Mouse (Mus musculus) embryonic stem cell, embryonic (primary cell): ENCODE data around the gene Cdkn1a.
"Not testable (repeated sequence)": the region's sequence is repeated elsewhere in the genome, so short reads cannot be mapped to it uniquely, and the experiment has no call there.

Source experiments
- CTCF ChIA-PET, 4 experiments: fragments of 300-600 bp in 2 of 4; fragments of 350-600 bp in 2 of 4; sonication (Branson Sonifier 250); formaldehyde crosslinking; loops; one replicate each; lab custom pipeline; 2022; ENCODE audit warnings: inconsistent platforms in 2 of 4; lab: Charles Lee
- POLR2A ChIA-PET, 4 experiments: fragments of 300-600 bp in 2 of 4; fragments of 350-600 bp in 2 of 4; sonication (Branson Sonifier 250); formaldehyde crosslinking; loops; one replicate each; lab custom pipeline; 2022; ENCODE audit warnings: antibody characterized with exemption in 4 of 4, inconsistent platforms in 1 of 4; lab: Charles Lee

Cdkn1a gene

DNA sequence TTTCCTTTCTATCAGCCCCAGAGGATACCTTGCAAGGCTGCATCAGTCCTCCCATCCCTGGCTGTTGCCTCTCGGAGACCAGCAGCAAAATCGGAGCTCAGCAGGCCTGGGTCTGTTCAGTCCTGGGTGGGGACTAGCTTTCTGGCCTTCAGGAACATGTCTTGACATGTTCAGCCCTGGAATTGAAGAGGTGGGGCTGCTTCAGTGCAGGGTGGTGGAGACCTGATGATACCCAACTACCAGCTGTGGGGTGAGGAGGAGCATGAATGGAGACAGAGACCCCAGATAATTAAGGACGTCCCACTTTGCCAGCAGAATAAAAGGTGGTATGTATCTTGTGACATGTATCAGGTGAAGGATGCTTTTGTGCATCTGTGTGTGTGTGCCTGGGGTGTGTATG lies at the start of gene Cdkn1a:
Cdkn1a (plus strand) TSS at position 201 of the 400 bp plus-strand sequence.
- ChIA-PET CTCF (interaction anchor here in 3 of 4 experiments (0.6 to 1.6 kb wide), 9 partner anchors 17 to 694 kb away, joined by 3 to 12 read pairs (median 3); no protein-coding TSS in a partner anchor), POLR2A (interaction anchor here (0.6 to 37.5 kb wide), 60 partner anchors 9 to 303 kb away, joined by 3 to 2765 read pairs (median 6); partner anchors contain the start of genes Mtch1 (in 3 of the 4), Srsf3 (in 3 of the 4) and Stk38 (in 2 of the 4))

DNA sequence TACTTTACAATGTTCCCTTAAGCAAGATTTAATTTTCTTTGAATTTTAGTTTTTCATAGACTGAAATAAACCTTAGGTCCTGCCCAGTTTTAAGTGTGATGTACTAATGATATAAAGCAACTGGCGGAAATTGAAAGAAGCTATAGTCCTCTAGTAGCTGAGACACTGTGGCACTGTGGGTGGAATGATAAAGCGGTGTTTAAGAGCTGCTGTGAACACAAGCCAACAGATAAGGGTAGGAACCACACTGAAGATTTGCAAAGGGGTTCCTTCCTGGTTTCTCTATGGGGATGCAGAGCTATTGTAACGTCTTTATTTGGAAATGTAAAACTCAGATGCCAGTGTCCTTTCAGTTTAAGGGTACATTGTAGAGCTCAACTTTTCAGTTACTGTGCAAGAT lies 49.1 kb upstream of the Cdkn1a start:
- POLR2A ChIA-PET, result interaction anchor here in 3 of 4 experiments (0.6 to 40.2 kb wide), 22 partner anchors 7 to 659 kb away, joined by 3 to 2765 read pairs (median 14); partner anchors contain the start of genes Srsf3 (in 3 of the 3), Cdkn1a (in 2 of the 3) and Stk38 (in 1 of the 3)

DNA sequence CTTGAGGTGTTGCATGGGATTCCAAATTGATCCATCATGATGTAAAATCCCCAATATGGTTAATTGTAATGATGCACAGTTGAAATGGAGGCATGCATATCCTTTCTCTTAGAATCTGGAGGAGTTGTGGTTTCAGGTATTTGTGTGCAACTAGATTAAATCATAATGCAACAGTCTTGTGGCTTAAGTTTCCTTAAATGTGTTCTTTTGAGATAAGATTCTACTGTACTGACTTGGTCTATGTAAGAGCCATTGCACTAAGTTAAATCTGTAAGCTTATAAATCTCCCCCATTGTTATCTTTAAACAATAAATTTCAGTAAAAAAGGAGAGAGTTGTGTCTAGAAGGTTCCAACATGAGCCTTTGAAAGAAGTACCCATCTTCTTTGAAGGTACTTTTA lies 48.2 kb upstream of the Cdkn1a start:
- CTCF ChIA-PET, result interaction anchor here in 1 of 4 experiments (0.6 kb wide), 1 partner anchor 259 kb away, joined by 6 read pairs; no protein-coding TSS in a partner anchor
- POLR2A ChIA-PET, result interaction anchor here in 3 of 4 experiments (0.8 to 40.2 kb wide), 20 partner anchors 8 to 226 kb away, joined by 3 to 2765 read pairs (median 28); partner anchors contain the start of genes Srsf3 (in 3 of the 3), Cdkn1a (in 2 of the 3), BC004004 (in 1 of the 3) and Stk38 (in 1 of the 3)

More for the DNA sequence above, 49.1 kb upstream of the Cdkn1a start:
- CTCF ChIA-PET, result not testable (repeated sequence)

DNA sequence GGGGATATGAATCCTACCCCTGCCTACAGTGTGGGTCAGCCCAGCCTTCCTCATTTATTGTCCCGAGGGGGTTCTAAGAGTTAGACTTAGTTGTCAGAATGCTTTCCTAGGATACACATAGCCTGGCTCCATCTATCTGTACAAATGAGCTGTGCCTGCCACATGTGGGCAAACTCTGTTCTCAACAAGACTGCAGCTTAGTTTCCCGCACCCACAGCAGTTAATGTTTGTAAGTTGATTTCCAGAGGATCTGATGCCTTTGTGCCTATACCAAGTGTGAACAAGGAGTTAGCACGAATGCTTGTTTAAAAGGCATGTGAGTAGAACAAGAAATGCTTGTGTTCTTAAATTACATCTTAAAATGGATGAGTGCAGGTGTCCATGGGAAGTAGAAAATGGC lies 47.2 kb upstream of the Cdkn1a start:
- POLR2A ChIA-PET, result interaction anchor here (0.5 to 40.2 kb wide), 39 partner anchors 9 to 414 kb away, joined by 3 to 2765 read pairs (median 8); partner anchors contain the start of genes Srsf3 (in 4 of the 4), Stk38 (in 3 of the 4), Cdkn1a (in 2 of the 4) and BC004004 (in 1 of the 4)

DNA sequence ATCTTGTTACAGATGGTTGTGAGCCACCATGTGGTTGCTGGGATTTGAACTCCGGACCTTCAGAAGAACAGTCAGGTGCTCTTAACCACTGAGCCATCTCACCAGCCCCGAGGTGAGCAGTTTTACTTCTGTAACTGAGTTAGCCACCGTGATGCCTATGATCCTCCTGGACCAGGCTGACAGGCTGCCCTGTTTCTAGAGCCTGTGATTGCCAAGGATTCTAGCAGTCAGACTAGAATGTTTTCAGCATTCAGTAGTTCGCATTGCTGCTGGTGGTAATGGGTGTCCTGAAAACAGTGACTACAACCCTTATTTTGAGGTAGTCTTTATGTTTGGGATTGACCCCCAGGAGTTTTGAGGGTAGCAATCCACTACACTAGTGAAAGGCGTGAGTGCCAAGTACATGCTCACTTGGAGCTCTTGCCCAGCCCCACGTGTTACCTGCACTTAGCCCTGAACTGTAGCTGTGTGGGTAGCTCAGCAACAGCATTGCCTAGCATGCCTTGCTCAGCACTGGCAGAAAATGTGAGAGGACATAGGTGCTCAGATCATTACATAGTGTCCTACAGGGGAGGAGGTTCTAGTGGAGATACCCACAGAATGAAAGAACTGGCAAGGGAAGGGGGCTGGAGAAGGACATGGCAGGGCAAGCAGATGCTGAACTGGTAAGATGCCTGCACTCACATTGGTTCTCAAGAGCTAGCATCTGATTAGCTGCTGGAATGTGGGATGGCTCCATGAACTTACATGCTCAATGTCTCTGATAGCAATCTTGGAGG lies 46.4 kb upstream of the Cdkn1a start:
- POLR2A ChIA-PET, result interaction anchor here (0.5 to 40.2 kb wide), 75 partner anchors 7 to 499 kb away, joined by 3 to 2765 read pairs (median 5); partner anchors contain the start of genes Srsf3 (in 3 of the 4), Stk38 (in 3 of the 4) and Cdkn1a (in 2 of the 4)
- CTCF ChIA-PET, result interaction anchor here (0.6 to 3.5 kb wide), 31 partner anchors 10 to 420 kb away, joined by 3 to 33 read pairs (median 4); partner anchors contain the start of genes BC004004 (in 1 of the 4) and Cdkn1a (in 1 of the 4)

More for the DNA sequence above, 47.2 kb upstream of the Cdkn1a start:
- CTCF ChIA-PET, result interaction anchor here in 3 of 4 experiments (1.3 to 3.5 kb wide), 6 partner anchors 15 to 202 kb away, joined by 3 to 33 read pairs (median 7); no protein-coding TSS in a partner anchor

DNA sequence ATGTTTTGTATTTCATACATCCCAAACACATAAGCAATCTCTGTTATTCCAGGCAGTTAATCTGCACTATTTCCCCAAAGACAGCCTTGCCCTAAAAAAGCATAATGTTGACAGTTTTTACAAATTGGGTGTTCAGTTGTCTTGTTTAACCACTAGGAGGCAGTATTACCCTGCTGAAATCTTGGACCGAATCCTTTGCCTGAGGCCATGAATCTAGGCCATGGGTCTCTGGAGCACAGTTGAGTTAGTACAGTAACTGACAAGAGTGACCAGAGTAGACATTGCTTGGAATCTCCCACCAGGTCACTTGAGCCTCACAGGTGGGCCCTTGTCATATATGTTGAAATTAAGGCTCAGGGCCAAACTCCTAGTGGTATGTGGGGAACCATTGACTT lies 45.9 kb upstream of the Cdkn1a start:
- ChIA-PET CTCF (interaction anchor here (0.6 to 3.5 kb wide), 31 partner anchors 10 to 419 kb away, joined by 3 to 33 read pairs (median 4); partner anchors contain the start of genes BC004004 (in 1 of the 4), Cdkn1a (in 1 of the 4) and Srsf3 (in 1 of the 4)), POLR2A (interaction anchor here (0.6 to 40.2 kb wide), 74 partner anchors 8 to 498 kb away, joined by 3 to 2765 read pairs (median 5); partner anchors contain the start of genes Srsf3 (in 3 of the 4), Cdkn1a (in 2 of the 4) and Stk38 (in 2 of the 4))

DNA sequence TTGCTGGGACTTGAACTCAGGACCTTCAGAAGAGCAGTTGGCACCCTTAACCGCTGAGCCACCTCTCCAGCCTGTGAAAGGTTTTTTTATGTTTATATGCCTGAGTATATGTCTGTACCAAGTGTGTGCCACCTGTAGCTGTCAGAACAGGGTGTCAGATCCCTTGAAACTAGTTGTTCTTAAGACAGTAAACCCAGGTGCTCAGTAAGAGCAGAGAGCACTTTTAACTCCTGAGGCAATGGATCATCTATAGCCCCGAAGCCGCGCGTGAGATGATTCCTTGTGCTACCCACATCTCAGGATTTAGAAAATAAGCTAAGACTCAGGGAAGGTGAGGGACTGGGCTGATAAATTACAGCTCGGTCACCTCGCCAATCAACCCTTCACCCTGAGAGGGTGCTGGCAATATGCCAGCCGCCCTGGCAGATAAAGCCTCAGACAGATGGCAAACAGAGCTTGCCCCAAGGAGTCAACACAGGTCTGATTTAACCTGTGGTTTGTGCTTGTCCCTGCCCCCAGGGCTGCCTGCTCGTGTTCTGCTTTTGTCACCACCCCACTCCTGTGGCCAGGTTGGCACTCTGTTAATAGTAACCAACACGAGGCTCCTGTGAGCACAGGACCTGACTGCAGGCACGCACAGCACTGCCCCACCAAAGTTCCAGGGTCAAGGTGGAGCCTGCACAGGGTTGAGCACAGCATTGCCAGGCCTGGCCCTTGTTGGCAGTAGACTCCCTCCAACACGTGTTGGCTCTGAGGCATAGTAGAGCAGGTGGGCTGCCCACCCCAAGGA lies 44.8 kb upstream of the Cdkn1a start:
- POLR2A ChIA-PET, result interaction anchor here (0.6 to 40.2 kb wide), 58 partner anchors 8 to 448 kb away, joined by 3 to 2765 read pairs (median 6); partner anchors contain the start of genes Srsf3 (in 3 of the 4), Cdkn1a (in 2 of the 4) and Stk38 (in 1 of the 4)
- CTCF ChIA-PET, result interaction anchor here (0.6 to 3.5 kb wide), 17 partner anchors 14 to 325 kb away, joined by 3 to 33 read pairs (median 5); partner anchors contain the start of genes BC004004 (in 1 of the 4), Cdkn1a (in 1 of the 4) and Srsf3 (in 1 of the 4)

DNA sequence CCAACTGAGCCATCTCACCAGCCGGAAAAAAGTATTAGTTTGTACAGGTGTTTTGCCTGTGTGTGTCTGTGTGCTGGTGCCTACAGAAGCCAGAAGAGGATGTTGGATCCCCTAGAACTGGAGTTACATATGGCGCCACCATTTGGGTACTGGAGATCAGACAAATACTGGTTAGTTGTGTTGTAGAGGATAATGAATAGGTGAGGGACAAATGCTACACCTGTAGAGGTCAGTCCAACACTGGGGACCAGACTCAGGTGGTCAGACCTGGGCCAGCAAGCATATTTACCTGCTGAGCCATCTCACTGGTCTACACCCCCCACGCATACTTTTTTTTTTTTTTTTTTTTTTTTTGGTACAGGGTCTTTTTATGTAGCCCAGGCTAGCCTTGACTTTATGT lies 43.9 kb upstream of the Cdkn1a start:
- ChIA-PET POLR2A (interaction anchor here (0.7 to 40.2 kb wide), 24 partner anchors 8 to 447 kb away, joined by 3 to 2765 read pairs (median 14); partner anchors contain the start of genes Cdkn1a (in 2 of the 4) and Srsf3 (in 2 of the 4)), CTCF (interaction anchor here in 3 of 4 experiments (0.8 to 1.3 kb wide), 3 partner anchors 49 to 314 kb away, joined by 3 read pairs; partner anchors contain the start of gene Fgd2 (in 1 of the 3))

DNA sequence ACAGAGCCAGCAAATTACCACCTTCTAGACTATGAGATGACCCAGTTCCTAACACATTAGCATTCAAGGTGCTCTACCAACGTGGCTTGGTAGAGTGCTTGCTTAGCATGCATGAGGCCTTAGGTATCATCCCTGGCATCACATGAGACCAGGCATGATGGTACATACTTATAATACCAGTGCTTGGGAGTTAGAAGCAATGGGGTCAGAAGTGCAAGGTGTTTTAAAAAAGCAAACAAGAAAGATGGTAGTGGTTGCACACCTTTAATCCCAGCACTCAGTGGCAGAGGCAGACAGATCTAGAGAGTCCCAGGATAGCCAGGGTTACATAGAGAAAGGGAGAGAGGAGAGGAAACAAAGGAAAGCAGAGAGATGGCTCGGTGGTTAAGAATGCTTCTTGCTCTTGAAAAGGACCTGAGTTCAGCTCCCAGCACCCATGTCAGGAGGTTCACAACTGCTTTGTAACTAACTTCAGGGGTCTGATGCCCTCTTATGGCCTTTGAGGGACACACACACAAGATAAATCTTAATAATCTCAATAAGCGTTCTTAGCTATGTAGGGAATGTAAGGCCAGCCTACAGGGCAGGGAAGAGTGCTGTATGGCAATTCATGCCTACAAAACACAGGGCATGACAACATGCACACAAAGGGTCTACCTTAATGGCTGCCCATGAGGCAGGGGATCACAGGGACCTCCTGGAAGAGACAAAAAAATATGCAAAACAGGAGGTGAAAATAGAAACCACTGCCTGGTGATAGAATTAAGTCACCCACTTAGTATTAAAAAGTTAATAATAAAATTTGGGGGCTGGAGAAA lies 42.9 kb upstream of the Cdkn1a start:
- ChIA-PET CTCF (interaction anchor here (0.6 to 4.1 kb wide), 21 partner anchors 21 to 323 kb away, joined by 3 to 53 read pairs (median 5); partner anchors contain the start of genes Cdkn1a (in 1 of the 4) and Fgd2 (in 1 of the 4)), POLR2A (interaction anchor here (0.5 to 40.2 kb wide), 41 partner anchors 8 to 1207 kb away, joined by 3 to 2765 read pairs (median 10); partner anchors contain the start of genes Cdkn1a (in 2 of the 4) and Srsf3 (in 1 of the 4))

DNA sequence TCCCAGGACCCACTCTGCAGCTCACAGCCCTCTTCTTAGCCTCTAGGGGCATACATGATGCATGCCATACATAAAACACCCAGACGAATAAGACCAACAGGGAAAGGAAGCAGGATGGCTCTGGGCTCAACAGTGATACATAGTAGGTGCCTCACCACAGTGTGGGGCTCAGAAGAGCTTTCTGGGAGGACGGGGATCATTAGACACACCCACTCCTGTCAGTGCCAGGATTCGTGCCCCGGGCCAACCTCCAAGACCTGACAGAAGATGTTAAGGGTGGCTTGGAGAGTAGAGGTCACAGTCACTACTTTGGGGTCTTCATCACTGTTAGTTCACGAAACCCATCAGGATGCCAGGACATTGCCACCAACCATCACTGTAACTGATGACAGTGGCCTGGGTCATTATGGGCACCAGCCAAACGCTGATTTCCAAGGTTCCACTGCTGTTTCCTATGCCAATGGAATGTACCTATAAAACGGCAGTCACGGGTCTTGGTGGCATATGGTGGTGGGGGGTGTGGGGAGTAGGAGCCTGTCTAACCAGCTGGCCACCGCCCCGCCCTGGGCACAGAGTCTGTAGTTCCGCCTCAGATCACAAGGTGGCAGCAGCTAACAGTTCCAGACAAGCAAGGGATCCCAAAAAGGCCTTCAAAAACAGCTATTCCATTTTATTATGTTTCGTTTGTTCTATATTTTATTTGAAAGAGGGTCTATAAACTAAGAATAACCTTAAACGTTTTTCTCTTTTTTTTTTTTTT lies 41.8 kb upstream of the Cdkn1a start:
- ChIA-PET POLR2A (interaction anchor here (0.5 to 40.2 kb wide), 78 partner anchors 7 to 1208 kb away, joined by 3 to 2765 read pairs (median 5); partner anchors contain the start of genes Cdkn1a (in 2 of the 4), Srsf3 (in 2 of the 4), Mtch1 (in 1 of the 4) and Stk38 (in 1 of the 4)), CTCF (interaction anchor here (0.5 to 4.1 kb wide), 95 partner anchors 9 to 1732 kb away, joined by 3 to 53 read pairs (median 4); partner anchors contain the start of genes Cdkn1a (in 2 of the 4) and Srsf3 (in 1 of the 4))

DNA sequence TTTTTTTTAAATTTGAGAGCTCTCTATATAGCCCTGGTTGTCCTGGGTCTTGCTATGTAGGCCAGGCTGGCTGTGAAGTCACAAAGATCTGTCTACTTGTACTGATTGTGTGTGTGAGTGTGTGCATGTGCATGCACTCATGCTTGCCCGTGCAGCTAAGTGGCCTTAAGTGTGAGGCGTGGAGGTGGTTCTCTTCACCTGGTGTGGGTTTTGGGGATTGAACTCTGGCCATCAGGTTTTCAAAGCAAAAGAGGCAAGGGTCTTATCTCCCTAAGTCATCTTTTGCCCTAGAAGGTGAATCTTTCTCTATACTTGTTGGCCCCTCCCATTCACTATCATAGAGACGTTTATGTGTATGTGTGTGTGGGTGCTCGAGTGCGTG lies 41.3 kb upstream of the Cdkn1a start:
- POLR2A ChIA-PET, result interaction anchor here (0.5 to 40.2 kb wide), 72 partner anchors 9 to 967 kb away, joined by 3 to 2765 read pairs (median 5); partner anchors contain the start of genes Srsf3 (in 3 of the 4), Cdkn1a (in 2 of the 4), Mtch1 (in 1 of the 4) and Stk38 (in 1 of the 4)
- CTCF ChIA-PET, result interaction anchor here (0.5 to 4.1 kb wide), 88 partner anchors 9 to 1731 kb away, joined by 3 to 53 read pairs (median 4); partner anchors contain the start of genes Cdkn1a (in 2 of the 4) and Srsf3 (in 1 of the 4)

DNA sequence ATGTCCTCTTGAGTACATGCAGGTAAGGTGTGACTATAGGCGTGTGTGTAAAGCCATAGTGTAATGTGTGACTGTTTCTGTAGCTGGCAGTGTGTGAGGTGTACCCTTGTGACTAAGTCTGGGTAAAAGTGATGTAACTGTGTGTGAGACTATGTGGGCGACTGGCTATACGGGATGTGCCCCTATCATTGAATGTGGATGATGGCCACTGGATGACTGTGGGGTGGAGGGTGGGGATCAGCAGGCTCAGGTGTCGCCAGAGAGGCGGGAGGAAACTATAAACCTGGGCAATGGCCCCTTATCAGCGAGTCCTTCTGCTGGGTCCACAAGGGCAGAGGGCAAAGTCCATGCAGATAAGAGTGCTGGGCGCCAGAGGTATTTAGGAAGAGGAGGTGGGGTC lies 40.9 kb upstream of the Cdkn1a start:
- CTCF ChIA-PET, result interaction anchor here (0.6 to 4.1 kb wide), 37 partner anchors 9 to 433 kb away, joined by 3 to 53 read pairs (median 6); partner anchors contain the start of gene Srsf3 (in 1 of the 4)
- POLR2A ChIA-PET, result interaction anchor here (0.6 to 40.2 kb wide), 35 partner anchors 9 to 439 kb away, joined by 3 to 2765 read pairs (median 11); partner anchors contain the start of genes Srsf3 (in 3 of the 4) and Cdkn1a (in 2 of the 4)

DNA sequence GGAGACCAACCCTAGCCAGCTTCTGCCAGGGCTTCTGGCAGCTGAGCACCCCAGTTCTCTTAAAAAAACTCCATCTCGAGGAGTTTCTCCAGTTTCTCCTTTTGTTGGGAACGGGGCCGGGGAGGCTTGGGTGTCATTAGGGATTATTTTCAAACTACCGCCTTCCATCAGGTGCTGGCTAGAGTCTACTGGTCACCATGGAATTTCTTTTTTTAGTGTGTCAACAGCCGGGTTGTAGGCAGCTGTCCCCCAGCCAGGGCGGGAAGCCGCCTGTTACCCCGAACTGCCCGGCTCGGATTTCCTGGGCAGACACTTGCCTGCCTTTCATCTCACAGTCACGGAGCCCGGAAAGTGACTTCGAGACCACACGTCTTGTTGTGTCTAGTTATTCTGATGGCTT lies 40.0 kb upstream of the Cdkn1a start:
- ChIA-PET POLR2A (interaction anchor here (0.8 to 40.2 kb wide), 32 partner anchors 10 to 196 kb away, joined by 3 to 2765 read pairs (median 6); partner anchors contain the start of genes Srsf3 (in 3 of the 4), Cdkn1a (in 2 of the 4) and Rab44 (in 1 of the 4)), CTCF (interaction anchor here (0.5 to 4.1 kb wide), 13 partner anchors 23 to 136 kb away, joined by 3 to 53 read pairs (median 6); no protein-coding TSS in a partner anchor)

DNA sequence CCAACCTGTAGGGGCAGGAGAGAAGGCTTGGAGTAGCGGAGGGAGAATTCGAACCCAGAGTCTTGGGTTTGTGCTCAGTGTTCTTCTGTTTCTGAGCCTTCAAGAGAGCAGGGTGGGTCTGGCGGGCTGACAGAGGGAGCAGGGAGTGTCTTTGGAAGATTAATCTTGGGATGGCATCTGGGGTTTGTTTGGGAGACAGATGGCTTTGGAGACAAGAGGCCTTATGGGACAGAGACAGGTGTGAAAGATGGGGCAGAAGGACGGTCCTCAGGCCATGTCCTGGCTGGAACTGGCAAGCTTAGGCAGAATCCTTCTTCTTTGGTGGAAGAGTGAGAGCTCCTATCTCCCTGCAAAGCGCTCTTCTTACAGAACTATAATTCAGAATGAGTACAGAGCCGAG lies 37.7 kb upstream of the Cdkn1a start:
- CTCF ChIA-PET, result interaction anchor here in 3 of 4 experiments (0.6 to 1.2 kb wide), 3 partner anchors 118 to 252 kb away, joined by 3 to 4 read pairs (median 3); no protein-coding TSS in a partner anchor
- POLR2A ChIA-PET, result interaction anchor here in 3 of 4 experiments (1.0 to 40.2 kb wide), 24 partner anchors 9 to 191 kb away, joined by 3 to 2765 read pairs (median 6); partner anchors contain the start of genes Cdkn1a (in 2 of the 3) and Srsf3 (in 2 of the 3)
